Mouse (Mus musculus) right cerebral cortex, adult 18-20 months (tissue): ENCODE results near the gene Lnx1.

Source experiments
- DNase-seq: peaks from one replicate; pipeline ENCODE4 v3.0.0; 2022; ENCODE audit warnings: mixed read lengths

Lnx1 gene

DNA sequence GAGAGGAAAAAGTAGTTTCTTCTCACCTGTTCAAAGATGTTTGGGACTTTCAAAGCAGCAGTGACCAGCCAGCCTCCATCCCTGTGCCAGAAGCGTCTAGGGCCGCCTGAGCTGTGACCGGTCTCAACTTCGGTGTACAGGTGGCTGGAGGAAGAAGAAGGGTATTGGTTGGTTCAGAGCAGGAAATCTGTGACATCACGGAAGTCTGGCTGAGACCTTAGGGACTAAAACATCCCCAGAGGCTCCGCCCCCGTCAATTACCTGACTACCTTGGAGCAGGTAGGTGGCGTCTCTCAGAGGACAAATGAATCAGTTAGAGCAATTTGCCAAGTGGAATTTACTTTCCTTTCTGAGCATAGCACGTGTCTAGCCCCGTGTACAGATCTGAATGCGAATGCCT lies at the start of gene Lnx1:
Gene Lnx1 (minus strand): TSS at position 147 of the 400 bp plus-strand sequence.
- DNase-seq: no peak

DNA sequence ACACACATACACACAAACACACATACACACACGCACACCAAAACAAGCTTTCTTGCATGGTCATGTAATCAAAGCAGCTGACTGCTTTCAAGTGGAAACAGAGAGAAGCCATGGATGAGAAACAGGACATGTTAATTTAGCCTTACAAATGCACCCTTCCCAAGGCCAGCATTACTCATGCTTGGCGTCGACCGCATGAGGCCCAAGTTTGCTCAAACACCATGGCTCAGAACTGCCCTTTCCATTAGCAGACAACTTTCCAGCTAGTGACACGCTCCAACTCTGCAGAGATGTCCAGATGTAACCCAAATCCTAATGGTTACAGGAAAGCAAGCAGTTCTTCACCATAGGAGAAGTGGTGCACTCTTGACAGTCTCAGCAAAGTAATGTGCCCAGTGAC lies 47.8 kb upstream of the Lnx1 start:
- DNase-seq: no peak

DNA sequence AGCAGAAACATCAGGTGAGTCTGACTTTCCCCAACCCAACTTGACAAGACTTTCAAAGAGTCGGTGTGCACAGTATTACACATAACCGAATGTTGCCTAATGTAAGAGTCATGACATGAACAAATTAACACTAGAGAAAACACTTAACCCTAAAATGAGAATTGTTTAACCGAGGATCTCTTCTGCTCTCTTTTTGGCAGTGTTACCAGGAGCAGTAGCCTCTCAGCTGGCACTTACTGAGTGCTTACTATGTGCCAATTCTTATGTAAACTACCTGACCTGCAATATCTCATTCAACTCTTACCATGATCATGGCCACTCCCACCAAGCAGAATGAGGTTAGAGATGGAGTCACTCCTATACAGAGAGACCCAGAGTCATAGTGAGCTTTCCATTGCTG lies 44.8 kb upstream of the Lnx1 start:
- no peak for DNase-seq

DNA sequence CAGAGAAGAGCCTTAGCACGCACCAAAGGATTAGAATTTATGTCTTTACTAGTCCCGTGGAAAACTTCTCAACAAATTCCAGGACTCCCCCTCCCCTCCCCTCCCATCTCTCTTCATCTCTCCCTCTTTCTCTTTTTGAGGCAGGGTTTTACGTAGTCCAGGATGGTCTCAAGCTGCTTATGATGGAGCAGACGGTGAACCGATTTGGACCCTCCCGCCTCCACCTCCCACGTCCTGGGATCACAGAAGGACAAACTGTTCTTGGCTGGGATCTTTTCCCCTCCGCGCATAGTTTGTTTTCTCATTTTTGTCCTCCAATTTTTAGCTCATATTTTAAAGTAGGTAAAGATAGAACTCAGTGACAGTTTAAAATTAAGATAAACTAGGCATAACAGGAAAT lies 38.2 kb upstream of the Lnx1 start:
- DNase-seq: no peak

DNA sequence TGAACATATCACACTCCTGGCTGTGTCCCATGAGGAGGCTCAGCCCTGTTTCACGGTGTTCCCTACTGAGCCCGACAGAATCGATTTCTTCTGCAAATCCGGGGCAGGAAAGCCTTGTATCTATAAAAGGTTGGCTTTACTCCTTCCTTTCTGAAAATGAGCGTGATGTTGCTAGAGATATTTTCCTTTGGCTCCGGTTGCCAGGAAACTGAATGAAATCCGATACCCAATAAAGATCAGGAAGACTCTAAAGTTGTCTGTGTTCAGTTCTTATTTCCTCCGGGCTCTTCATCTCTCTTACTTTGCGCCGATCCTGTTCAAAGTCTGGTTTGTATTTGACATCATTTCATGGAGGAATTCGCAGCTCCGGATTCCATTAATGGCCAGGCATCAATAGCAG lies 36.7 kb upstream of the Lnx1 start:
- DNase-seq: no peak

DNA sequence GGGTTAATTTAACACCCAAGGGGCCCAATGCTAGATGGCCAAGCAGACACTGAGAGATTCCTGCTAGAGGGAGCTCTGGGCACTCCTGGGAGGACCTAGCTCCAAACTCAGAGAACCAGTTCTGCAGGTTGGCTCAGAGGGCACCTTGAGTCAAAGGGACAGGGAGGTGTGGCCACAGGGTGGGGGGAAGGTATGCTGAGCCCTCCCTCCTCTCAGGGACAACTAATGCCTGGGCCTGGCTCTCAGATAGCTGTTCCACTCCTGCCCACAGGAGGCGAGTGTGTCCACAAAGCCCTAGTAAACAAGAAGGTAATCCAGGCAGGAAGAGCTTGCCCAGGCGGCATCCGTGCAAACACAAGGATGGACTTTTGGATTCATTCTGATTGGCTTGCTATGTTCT lies 35.6 kb upstream of the Lnx1 start:
- DNase-seq: no peak

DNA sequence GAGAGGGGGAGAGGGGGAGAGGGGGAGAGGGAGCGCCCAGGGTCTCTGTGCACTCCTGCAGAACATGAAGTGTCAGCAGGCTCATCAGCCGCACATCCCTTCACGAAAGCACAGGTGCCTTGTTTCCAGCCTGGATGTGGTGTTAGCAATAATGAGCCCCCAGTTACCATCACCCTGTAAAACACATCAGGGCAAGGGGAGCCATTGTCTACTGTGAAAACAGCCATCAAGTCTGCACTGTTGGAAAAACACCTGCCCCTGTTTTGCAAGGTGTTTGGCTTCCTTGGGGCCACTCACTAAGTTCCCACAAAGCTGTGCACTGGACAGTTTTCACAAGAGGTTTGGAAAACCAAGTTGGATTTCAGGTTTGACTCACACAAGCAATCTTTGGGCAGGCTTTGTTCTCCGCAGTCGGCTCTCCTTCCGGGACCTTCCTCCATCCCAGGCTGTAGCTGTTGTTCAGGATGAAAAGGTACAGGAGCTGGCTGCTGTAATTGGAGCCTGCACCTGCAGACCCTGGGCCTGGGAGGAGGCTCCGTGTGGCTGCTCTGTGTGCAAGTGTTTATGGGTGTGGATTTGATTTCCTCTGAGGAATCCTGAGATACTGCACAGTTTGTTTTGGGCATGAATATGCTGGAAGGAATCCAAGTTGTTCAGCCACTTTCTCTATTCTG lies 31.3 kb upstream of the Lnx1 start:
- DNase-seq: no peak

DNA sequence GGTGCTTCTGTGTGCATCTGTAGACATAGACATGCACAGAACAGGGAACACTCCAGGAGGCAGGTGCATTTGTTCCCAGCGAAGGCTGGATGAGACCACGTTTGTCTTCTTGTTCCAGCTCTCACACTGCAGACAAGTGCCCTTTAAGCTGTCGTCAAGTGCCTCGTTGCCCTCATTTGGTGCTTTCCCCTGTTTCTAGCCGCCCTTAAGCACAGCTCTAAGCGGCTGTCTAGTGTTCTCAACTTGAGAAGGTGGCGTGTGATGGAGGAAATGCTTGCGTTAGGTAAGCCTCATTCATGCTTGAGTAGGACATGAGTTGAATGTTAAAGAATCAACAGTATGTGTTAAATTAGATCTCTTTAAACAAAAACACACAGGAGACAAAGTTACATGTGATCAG lies 29.9 kb upstream of the Lnx1 start:
- DNase-seq: no peak

DNA sequence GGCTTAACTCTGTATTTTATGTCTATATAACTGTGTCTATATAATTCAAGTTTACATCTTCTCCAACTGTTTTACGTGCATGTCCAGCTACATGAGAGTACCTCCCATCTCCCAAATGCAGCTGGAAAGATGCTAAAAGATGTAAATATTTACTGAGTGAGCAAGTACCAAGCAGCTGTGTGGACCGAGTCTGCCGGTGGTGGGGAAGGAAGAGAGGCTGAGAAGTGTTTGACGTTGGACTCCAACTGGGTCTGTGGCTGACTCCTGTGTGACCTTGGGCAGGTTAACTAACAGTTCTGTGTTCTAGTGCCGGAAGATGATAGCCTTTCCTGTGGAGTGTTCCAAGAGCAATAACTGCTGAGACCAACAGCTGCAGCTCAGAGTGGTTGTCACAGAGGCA lies 27.9 kb upstream of the Lnx1 start:
- DNase-seq: no peak

DNA sequence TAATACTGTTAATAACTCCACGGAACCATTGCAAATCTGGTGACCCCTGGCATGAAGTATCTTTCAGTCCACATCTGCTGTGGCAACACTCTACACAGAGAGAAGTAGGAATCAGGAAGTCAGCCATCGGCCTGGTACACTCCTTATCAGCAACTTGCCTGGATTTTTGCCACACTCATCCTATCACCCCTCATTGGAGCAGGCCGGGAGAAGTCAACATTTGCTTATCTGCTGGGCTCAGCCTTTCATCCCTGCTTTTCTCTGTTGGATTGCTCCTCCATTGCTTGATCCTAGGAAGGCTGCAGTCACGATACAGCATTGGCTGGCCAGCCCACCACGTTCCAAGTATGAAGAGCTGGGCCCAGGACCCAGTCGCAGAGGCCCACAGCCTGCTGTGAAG lies 26.9 kb upstream of the Lnx1 start:
- DNase-seq: no peak

DNA sequence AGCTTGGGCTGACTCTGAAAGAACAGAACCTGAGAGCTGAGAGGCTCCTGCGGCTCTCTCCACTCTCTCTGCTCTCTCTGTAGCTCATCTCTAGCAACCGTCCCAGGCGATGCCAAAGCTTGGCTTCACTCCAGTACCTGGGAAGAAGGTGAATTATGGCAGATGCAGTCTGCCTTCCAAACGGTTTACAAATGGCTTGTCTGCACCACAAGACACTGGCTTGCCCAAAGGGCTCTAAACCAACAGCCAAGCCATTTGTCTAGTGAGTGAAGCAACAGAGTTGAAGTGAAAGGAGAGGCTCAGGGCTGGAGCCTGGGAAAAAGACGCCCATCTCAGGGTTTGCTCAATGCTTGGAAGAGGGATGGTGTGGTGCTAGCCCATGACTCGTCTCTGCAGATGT lies 25.5 kb upstream of the Lnx1 start:
- no peak for DNase-seq

DNA sequence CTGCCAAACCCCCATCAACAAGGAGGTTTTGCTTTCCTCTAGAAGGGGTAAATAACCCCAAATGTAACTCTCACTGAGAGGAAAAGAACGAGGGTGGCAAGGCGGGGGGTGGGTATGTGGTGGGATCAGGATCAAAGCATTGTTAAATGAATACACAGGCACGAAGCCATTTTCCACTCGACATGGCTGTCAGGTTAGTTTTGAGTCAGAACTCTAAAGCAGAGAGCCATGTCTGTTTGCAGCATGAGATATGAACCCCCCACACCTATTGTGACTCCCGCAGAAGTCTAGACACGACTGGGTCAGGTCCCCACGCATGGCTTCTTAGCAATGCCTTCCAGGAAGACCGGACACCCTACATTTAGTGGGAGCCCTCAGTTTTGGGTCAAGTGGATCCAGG lies 24.6 kb upstream of the Lnx1 start:
- no peak for DNase-seq

DNA sequence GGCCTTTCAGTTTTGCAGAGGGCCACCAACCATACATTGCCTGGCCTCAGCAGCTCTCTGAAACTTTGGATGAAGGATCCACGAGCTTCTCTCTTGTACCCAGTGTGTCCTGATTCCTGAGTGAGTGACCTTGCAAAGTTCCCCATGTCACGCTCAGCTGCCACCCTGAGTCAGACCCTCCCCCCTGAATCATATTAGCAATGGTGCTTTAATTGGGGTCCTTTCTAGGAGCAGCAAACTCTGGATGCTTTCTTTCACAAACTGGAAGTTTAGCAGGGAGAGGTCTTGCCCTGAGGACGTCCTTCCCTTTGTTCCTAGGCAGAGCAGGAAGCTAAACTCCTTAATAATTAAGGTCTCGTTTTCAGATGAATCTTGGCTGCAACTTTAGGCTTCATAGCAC lies 22.8 kb upstream of the Lnx1 start:
- DNase-seq: no peak

DNA sequence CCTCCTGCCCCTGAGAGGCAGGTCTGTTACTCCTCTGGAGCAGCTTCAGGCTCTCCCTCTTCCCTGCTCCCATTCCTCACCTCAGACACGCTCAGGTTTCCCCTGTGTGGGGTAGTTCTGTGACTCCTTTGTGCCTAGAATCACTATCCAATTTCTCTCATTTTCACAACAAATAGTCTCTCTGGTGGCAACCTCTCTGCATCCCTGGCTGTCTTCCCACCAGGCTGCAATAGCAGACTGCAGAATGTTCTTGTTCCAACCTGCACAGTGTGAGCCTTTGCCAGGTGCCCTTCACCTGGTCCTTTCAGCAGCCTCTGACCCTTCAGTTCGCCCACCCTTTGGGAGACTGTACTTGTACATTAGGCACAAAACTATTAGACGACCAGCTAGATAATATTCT lies 19.1 kb upstream of the Lnx1 start:
- no peak for DNase-seq

DNA sequence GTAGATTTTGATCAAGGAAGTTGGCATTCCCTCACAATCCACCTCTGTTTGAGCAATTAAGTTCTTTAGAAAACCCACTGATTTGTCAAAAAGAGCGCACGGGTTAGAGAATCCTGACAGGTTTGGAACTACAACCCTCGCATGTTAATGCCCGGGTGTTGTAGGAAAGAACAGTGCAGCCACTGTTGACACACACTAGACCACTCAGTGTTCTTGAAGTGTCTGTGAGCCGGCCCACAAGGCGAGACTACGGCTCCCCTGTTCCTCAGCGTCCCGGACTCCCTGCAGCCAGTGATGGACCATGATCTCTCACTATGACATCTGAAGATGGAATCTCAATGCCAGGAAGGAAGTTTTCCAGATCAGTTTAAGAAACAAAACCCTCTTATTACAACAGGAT lies 17.9 kb upstream of the Lnx1 start:
- no peak for DNase-seq

DNA sequence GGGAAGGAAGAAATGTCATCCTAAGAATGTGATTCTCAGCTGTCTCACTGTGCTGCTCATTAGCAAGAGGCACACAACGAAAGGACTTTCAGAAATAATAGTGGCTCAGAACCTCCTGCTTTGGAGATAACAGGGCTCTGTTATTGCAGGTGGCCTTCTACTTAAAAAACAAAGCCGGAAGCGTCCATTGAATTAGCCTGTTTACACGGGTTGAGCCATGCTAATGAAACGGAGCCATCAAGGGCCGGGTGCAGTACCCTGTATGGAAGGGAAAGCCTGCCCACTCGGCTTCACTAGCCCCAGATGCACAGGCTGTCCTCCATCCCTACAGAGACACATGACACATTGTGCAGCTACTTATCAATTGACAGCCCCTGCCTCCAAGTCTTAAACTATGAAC lies 13.5 kb upstream of the Lnx1 start:
- DNase-seq: no peak

DNA sequence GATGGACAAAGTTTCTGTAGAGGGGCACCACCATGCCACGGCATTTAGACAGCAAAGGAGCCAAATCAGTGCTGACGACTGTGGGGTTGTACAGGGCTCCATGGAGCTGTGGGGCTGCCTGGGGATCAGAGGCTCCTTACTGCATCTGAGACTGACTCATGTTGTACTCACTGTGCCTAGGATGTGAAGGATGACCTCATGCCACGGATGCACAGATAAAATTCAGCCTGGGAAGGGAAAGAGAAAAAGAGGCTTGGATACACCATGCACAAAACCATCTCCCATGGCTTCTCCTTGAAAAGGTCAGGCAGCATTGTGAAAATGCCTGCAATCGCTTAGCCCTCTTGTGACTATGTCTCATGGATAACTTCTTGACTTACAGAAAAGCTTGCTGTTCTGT lies 10.1 kb upstream of the Lnx1 start:
- no peak for DNase-seq

DNA sequence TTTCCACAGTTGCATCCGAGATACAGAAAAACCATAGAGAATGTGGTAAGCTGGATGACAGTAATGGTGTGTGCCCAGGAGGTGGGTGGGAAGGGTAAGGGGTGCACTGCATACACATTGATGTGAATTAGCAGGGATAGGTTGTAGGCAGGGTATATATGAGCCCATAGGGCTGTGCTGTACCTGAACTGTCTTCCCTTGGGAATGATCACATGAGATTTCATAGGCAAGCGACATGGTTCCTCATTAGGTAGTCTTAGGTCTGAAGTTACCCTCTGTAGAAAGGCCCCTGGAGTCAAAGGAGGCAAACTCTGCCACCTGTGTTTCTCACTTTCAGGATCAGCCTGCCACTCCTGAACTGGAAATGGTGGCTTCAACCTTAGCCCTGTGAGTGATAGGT lies 9.3 kb upstream of the Lnx1 start:
- DNase-seq: no peak

DNA sequence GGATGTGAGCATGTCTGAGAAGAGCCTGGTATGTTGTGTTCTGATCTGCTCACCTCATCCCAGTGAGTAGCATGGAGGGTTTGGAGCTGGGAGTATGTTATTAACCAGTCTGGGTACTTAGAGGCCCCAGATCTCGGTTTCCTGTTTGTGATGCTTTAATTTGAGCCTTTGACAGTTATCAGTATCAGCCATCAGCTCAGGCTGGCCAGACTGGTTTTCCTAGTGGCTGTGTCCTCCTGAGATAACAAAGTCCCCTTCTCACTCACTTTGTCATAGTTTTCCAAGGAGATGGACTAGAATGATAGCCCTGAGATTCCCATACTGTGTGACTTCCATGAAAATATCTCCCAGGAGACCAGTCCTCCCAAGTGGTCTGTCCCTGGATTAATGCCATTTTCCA lies 8.3 kb upstream of the Lnx1 start:
- DNase-seq: no peak

DNA sequence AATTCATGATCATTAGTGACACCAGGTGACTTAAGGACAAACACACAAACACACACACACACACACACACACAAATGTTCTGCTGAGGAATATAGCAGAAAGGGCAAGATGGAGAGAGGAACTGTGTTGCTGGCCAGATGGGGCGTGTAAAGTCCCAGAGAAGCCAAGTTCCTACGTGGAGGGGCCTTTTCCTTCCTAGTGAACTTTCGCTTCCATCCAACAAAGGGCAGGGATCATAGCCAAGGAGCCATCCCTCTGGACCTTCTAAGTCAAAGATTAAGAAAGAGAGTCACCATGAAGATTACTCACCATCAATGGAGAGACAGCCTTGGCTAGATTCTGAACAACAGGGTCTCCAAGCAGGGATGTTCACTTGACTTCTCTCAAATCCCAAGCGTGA lies 7.5 kb upstream of the Lnx1 start:
- DNase-seq: no peak

DNA sequence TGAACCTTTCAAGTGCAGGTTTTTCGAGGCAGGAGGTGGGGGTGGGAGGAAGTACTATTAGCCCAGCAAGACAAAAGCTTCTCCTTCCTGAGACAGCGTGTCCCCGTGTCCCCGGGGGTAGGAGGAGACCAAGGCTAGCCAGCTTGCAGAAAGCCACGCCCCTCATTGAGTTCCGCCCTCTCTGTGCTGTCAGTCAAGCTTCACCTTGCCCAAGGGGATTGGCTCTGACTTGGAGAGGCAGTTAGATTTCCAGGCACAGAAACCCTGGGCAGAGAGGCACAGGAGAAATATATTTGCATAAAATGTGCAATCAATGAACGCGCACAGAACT lies 1.7 kb upstream of the Lnx1 start:
- DNase-seq: peak; percentile 45

DNA sequence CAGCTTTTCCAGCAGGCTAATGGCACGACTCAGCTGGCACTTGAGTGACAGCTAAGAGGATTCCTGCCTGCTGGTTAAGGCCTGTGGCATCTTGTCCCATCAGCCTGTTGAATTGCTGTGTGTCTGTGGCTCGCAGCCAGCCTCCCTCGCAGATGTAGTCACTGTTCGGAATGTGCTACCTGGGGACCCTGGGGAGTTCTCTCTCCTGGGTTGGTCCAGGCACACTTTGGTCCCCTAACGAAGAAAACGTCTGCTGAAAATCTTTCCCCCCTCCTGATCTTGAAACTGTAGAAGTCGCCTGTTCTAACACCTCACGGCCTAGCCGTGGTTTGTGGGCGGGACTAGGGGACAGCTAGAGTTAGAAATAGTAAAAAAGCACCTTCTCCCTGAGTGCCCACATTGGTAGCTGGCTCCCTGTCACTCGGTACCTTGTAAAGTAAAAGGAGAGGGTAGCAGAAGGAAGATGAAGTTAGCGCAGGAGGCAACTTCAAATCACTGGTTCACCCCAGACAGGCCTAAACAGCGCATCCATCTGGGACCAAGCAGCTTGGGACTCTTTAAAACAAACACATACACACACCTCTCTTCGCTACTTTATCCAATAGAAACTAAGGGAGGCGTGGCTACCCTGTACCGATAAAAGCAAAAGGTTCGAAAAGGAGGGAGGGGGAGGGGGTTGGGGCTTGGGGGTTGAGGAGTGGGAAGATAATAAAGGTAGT lies 1.2 kb upstream of the Lnx1 start:
- DNase-seq: no peak

DNA sequence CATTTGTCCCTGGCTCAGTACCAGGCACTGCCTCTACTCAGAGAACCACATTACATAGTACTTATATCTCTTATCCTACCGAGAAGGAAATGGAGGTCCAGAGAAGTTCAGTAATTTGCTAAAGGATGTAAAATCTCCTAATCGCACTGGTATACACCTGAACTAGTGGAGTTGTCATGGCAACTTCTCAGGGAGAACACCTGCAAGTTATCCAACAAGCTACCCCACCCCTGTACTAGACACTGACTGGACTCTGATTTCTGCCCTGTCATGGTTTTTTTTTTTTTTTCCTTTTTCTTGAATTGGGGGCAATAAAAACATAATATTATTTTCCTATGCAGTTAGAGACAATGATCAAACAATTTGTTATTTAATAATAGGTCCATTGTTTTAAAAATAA lies 1.8 kb downstream of the Lnx1 start:
- DNase-seq: no peak

DNA sequence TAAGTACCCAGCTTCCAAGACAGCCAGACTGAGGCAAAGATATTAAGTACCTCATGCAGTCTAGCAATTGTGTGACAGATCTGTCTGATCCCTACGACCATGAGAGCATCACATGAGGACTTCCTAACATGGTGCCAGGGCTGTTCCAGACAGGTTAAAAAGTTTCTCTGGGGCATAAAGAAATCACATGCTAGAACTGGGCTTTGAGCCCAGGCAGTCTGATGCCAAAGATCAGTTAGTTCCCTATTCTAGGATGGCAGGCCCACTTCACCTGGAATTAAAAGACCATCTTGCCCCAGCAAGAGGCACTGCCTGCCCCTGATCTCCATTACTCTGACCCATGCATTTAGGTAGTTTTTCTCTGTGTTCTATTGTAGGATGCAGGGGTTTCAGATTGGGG lies 3.0 kb downstream of the Lnx1 start:
- DNase-seq: no peak

DNA sequence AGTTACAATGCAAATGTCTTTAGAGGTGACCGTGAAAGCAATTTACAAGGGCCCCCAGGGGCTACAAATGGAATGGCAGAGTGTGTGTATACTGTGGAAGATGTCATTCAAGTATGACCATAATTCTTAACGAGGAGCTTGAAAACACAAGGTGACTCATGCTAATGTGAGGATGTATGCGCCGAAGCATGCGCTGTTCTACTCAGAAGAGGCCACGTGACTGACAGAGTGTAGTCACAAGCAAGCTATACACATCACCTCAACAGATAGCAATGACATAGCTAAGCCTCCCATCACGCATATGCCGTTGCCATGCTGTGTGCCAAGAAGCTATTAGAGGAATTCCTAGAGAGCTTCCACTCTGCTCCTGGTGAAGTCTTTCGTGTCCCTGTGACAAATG lies 5.2 kb downstream of the Lnx1 start:
- DNase-seq: no peak
